Mouse (Mus musculus): ENCODE results near the gene Arhgap45.

GRCm38 (mm10) chr10:80004233-80004705, 12.2 kb upstream of the Arhgap45 start:
- TF ChIP-seq POLR2A (IDR thresholded peaks at IDR 0.05; ENCODE audit: insufficient read depth, low read depth, low read length) (no peak), CTCF (IDR thresholded peaks at IDR 0.05) (no peak), EP300 (IDR thresholded peaks at IDR 0.05; ENCODE audit: insufficient read depth, low read depth, low read length) (no peak)

Measured in heart, adult 2 months (tissue).